Mouse (Mus musculus) liver, embryonic 15.5 days (tissue): ENCODE data around the gene Apopt1. TPM values are rescaled to one million over a fixed set of nuclear protein-coding genes. Genes with fewer than 3 reads are reported as not detected.

Experiments used
- ATAC-seq: fragments of 200-750 bp; cut with Nextera tagmentation; 2 replicates; pipeline ENCODE4 v1.8.0; 2017; ENCODE audit warnings: moderate number of reproducible peaks, mild to moderate bottlenecking, moderate library complexity; ENCODE audit not compliant: insufficient read depth
- H3K27ac ChIP-seq: fragments of 300-500 bp; sonication (generic); replicated peaks from 2 replicates; pipeline ENCODE4 v1.5.1; 2015; ENCODE audit warnings: mild to moderate bottlenecking, inconsistent platforms
- H3K27me3 ChIP-seq: fragments of 300-500 bp; sonication (generic); 2 replicates; pipeline ENCODE4 v1.6.1; 2015; ENCODE audit warnings: mild to moderate bottlenecking, inconsistent platforms
- H3K36me3 ChIP-seq: fragments of 300-500 bp; sonication (generic); replicated peaks from 2 replicates; pipeline ENCODE4 v1.6.1; 2015; ENCODE audit warnings: moderate library complexity, mild to moderate bottlenecking, inconsistent platforms
- H3K4me1 ChIP-seq: fragments of 300-500 bp; sonication (generic); replicated peaks from 2 replicates; pipeline ENCODE4 v1.6.1; 2015; ENCODE audit warnings: inconsistent platforms
- H3K4me2 ChIP-seq: fragments of 300-500 bp; sonication (generic); 2 replicates; pipeline ENCODE4 v1.6.1; 2015; ENCODE audit warnings: moderate library complexity, mild to moderate bottlenecking, inconsistent platforms
- H3K4me3 ChIP-seq: fragments of 300-500 bp; sonication (generic); replicated peaks from 2 replicates; pipeline ENCODE4 v1.5.1; 2015; ENCODE audit warnings: mild to moderate bottlenecking, inconsistent platforms
- H3K9ac ChIP-seq: fragments of 300-500 bp; sonication (generic); 2 replicates; pipeline ENCODE4 v1.6.1; 2015; ENCODE audit warnings: moderate library complexity, mild to moderate bottlenecking, inconsistent platforms
- H3K9me3 ChIP-seq: fragments of 300-500 bp; sonication (generic); replicated peaks from 2 replicates; pipeline ENCODE4 v1.6.1; 2016; ENCODE audit warnings: inconsistent platforms
- WGBS: fragments of 180-500 bp; shearing (Covaris S2); methylation state at CpG from one replicate; pipeline ENCODE4 v1.1.7; 2015; ENCODE audit warnings: mixed read lengths; ENCODE audit not compliant: insufficient replicate concordance; 5-methylcytosine and 5-hydroxymethylcytosine counted together
- polyA plus RNA-seq: library from polyadenylated mRNA; unstranded; fragments of >200 nt; fragmentation: Nextera tagmentation; extraction: Ambion mirVana; gene quantifications from 2 replicates; pipeline ENCODE4 v1.2.1, GENCODE M21; 2015

Gene Apopt1
- 18.1 and 18.2 TPM in 2 replicates for polyA plus RNA-seq

GRCm38 (mm10) chr12:111713004-111713651 is at the start of gene Apopt1, which contains the start of gene Bag5:
Apopt1 (plus strand) TSS chr12:111713261.
Bag5 (minus strand) TSS chr12:111713257.
- ATAC-seq, result peak; percentile 85
- Histone ChIP-seq H3K9me3 (no peaks in the 10 kb centered on the region), H3K27me3 (no peaks in the 10 kb centered on the region), H3K9ac (peak within 1 kb of the TSS; percentile 95), H3K4me2 (peak within 1 kb of the TSS; percentile 96), H3K36me3 (peaks cover 31% of the 10 kb centered on the region), H3K4me3 (peak within 1 kb of the TSS; percentile 94), H3K27ac (peak within 1 kb of the TSS; percentile 78), H3K4me1 (peaks cover 34% of the 10 kb centered on the region)
- under 1% methylated on average over 86 of the region's 86 CpGs for WGBS

GRCm38 (mm10) chr12:111664144-111664634 is 48.9 kb upstream of the Apopt1 start:
- no peak for ATAC-seq
- Histone ChIP-seq H3K9ac (no peak overlapping the region), H3K27ac (no peak overlapping the region)

GRCm38 (mm10) chr12:111665041-111665880 is 47.8 kb upstream of the Apopt1 start:
- WGBS, result 76% methylated on average over 13 of the region's 13 CpGs
- Histone ChIP-seq H3K4me3 (no peak overlapping the region), H3K36me3 (no peaks in the 10 kb centered on the region; the same call in 1 of the 2 replicates), H3K9me3 (no peaks in the 10 kb centered on the region), H3K9ac (no peak overlapping the region), H3K4me2 (no peak overlapping the region), H3K27me3 (peaks cover 25% of the 10 kb centered on the region), H3K27ac (no peak overlapping the region), H3K4me1 (peaks cover 18% of the 10 kb centered on the region)
- ATAC-seq, result no peak

More at GRCm38 (mm10) chr12:111664144-111664634, 48.9 kb upstream of the Apopt1 start:
- Histone ChIP-seq H3K4me3 (no peak overlapping the region), H3K4me2 (no peak overlapping the region), H3K36me3 (no peaks in the 10 kb centered on the region; the same call in 1 of the 2 replicates), H3K27me3 (peaks cover 15% of the 10 kb centered on the region), H3K4me1 (peaks cover 10% of the 10 kb centered on the region), H3K9me3 (no peaks in the 10 kb centered on the region)
- 64% methylated on average over 6 of the region's 6 CpGs for WGBS

GRCm38 (mm10) chr12:111666380-111666779 is 46.7 kb upstream of the Apopt1 start:
- H3K27ac ChIP-seq, result no peak overlapping the region
- peaks cover 30% of the 10 kb centered on the region for H3K4me1 ChIP-seq
- H3K9me3 ChIP-seq, result no peaks in the 10 kb centered on the region
- WGBS, result 77% methylated on average over 13 of the region's 13 CpGs
- no peak overlapping the region for H3K4me3 ChIP-seq
- H3K27me3 ChIP-seq, result peaks cover 37% of the 10 kb centered on the region
- no peak for ATAC-seq
- no peaks in the 10 kb centered on the region for H3K36me3 ChIP-seq
- no peak overlapping the region for H3K9ac ChIP-seq
- H3K4me2 ChIP-seq, result no peak overlapping the region

- Histone ChIP-seq H3K4me1 (peaks cover 40% of the 10 kb centered on the region), H3K4me2 (no peak overlapping the region), H3K36me3 (no peaks in the 10 kb centered on the region), H3K4me3 (no peak overlapping the region), H3K27me3 (peaks cover 47% of the 10 kb centered on the region), H3K9me3 (no peaks in the 10 kb centered on the region), H3K27ac (no peak overlapping the region), H3K9ac (no peak overlapping the region)
- WGBS, result 77% methylated on average over 5 of the region's 5 CpGs
- no peak for ATAC-seq
Observed at GRCm38 (mm10) chr12:111667421-111667820, 45.6 kb upstream of the Apopt1 start.

- WGBS, result under 1% methylated on average over 8 of the region's 8 CpGs
Observed at GRCm38 (mm10) chr12:111668457-111668912, 44.6 kb upstream of the Apopt1 start.

GRCm38 (mm10) chr12:111669000-111669788 is 43.9 kb upstream of the Apopt1 start:
- Histone ChIP-seq H3K4me3 (no peak overlapping the region), H3K36me3 (no peaks in the 10 kb centered on the region), H3K27me3 (peaks cover 65% of the 10 kb centered on the region), H3K9ac (no peak overlapping the region), H3K27ac (peak overlapping the region; percentile 21), H3K4me1 (peaks cover 42% of the 10 kb centered on the region), H3K4me2 (peak overlapping the region; percentile 56), H3K9me3 (no peaks in the 10 kb centered on the region)
- WGBS, result 68% methylated on average over 23 of the region's 23 CpGs
- peak; percentile 12; the same call in 1 of the 2 replicates for ATAC-seq

More at GRCm38 (mm10) chr12:111668457-111668912, 44.6 kb upstream of the Apopt1 start:
- Histone ChIP-seq H3K4me2 (peak overlapping the region; percentile 56), H3K9ac (0 out of 2 replicates have a peak overlapping the region, but pooled peaks have one; percentile 7), H3K4me1 (peaks cover 42% of the 10 kb centered on the region), H3K36me3 (no peaks in the 10 kb centered on the region), H3K27ac (peak overlapping the region; percentile 21), H3K27me3 (peaks cover 58% of the 10 kb centered on the region), H3K4me3 (0 out of 2 replicates have a peak overlapping the region, but pooled peaks have one; percentile 15), H3K9me3 (no peaks in the 10 kb centered on the region)
- peak; percentile 57 for ATAC-seq

GRCm38 (mm10) chr12:111669961-111670360 is 43.1 kb upstream of the Apopt1 start:
- peaks cover 44% of the 10 kb centered on the region for H3K4me1 ChIP-seq
- H3K27me3 ChIP-seq, result peaks cover 71% of the 10 kb centered on the region
- H3K36me3 ChIP-seq, result no peaks in the 10 kb centered on the region
- H3K9me3 ChIP-seq, result no peaks in the 10 kb centered on the region
- ATAC-seq, result no peak
- H3K9ac ChIP-seq, result no peak overlapping the region
- WGBS, result 58% methylated on average over 8 of the region's 8 CpGs
- no peak overlapping the region for H3K4me3 ChIP-seq
- H3K27ac ChIP-seq, result no peak overlapping the region
- H3K4me2 ChIP-seq, result no peak overlapping the region

GRCm38 (mm10) chr12:111670371-111670971 is 42.6 kb upstream of the Apopt1 start:
- WGBS, result 14% methylated on average over 29 of the region's 29 CpGs
- Histone ChIP-seq H3K36me3 (no peaks in the 10 kb centered on the region), H3K4me1 (peaks cover 49% of the 10 kb centered on the region), H3K9ac (no peak overlapping the region), H3K4me3 (peak overlapping the region; percentile 47), H3K9me3 (no peaks in the 10 kb centered on the region), H3K27me3 (peaks cover 77% of the 10 kb centered on the region), H3K4me2 (peak overlapping the region; percentile 67), H3K27ac (no peak overlapping the region)
- no peak for ATAC-seq

- Histone ChIP-seq H3K4me1 (peaks cover 50% of the 10 kb centered on the region), H3K27ac (no peak overlapping the region), H3K27me3 (peaks cover 82% of the 10 kb centered on the region), H3K4me2 (peak overlapping the region; percentile 67), H3K9me3 (no peaks in the 10 kb centered on the region), H3K4me3 (peak overlapping the region; percentile 47), H3K36me3 (no peaks in the 10 kb centered on the region), H3K9ac (no peak overlapping the region)
- WGBS, result under 1% methylated on average over 35 of the region's 35 CpGs
- ATAC-seq, result no peak
Observed at GRCm38 (mm10) chr12:111670976-111671375, 42.1 kb upstream of the Apopt1 start.
